Mouse (Mus musculus): ENCODE data around the gene Thada. TPM values are rescaled to one million over a fixed set of nuclear protein-coding genes. Genes with fewer than 3 reads are reported as not detected.

Gene Thada
- polyA plus RNA-seq, 1 experiment from 2014 or later: 9.2 TPM

- Histone ChIP-seq H3K36me3 (peaks cover 13% of the 10 kb centered on the region), H3K9me3 (no peaks in the 10 kb centered on the region), H3K27me3 (ENCODE audit: insufficient read depth, poor library complexity, severe bottlenecking) (no peaks in the 10 kb centered on the region), H3K27ac (peak overlapping the region; percentile 94), H3K4me1 (peaks cover 64% of the 10 kb centered on the region), H3K4me3 (peak overlapping the region; percentile 88)
- DNase-seq (ENCODE audit: low spot score): peak; percentile 76
- 6% methylated on average over 7 of the region's 7 CpGs for WGBS
Measured at GRCm38 (mm10) chr17:84185011-84185411, 281.0 kb downstream of the Thada start.

- Histone ChIP-seq H3K36me3 (peaks cover 13% of the 10 kb centered on the region), H3K27ac (peak overlapping the region; percentile 73), H3K4me3 (peak overlapping the region; percentile 38), H3K4me1 (peaks cover 54% of the 10 kb centered on the region), H3K27me3 (ENCODE audit: insufficient read depth, poor library complexity, severe bottlenecking) (no peaks in the 10 kb centered on the region), H3K9me3 (no peaks in the 10 kb centered on the region)
- peak; percentile 95 for DNase-seq (ENCODE audit: low spot score)
- WGBS: 2% methylated on average over 12 of the region's 12 CpGs
Measured at GRCm38 (mm10) chr17:84183291-84183781, 282.7 kb downstream of the Thada start.

- peaks cover 13% of the 10 kb centered on the region for H3K36me3 ChIP-seq
- peaks cover 56% of the 10 kb centered on the region for H3K4me1 ChIP-seq
- H3K27ac ChIP-seq: peak overlapping the region; percentile 73
- H3K9me3 ChIP-seq: no peaks in the 10 kb centered on the region
- 29% methylated on average over 16 of the region's 16 CpGs for WGBS
- peak overlapping the region; percentile 38; the same call in 1 of the 2 replicates for H3K4me3 ChIP-seq
- DNase-seq (ENCODE audit: low spot score): no peak
- H3K27me3 ChIP-seq (ENCODE audit: insufficient read depth, poor library complexity, severe bottlenecking): no peaks in the 10 kb centered on the region
Measured at GRCm38 (mm10) chr17:84182311-84183271, 283.4 kb downstream of the Thada start.

GRCm38 (mm10) chr17:84181502-84182310, 284.3 kb downstream of the Thada start:
- H3K27ac ChIP-seq: peak overlapping the region; percentile 73
- peak overlapping the region; percentile 19; the same call in 1 of the 2 replicates for H3K4me3 ChIP-seq

GRCm38 (mm10) chr17:84180715-84181501, 285.1 kb downstream of the Thada start:
- peak; percentile 88 for DNase-seq (ENCODE audit: low spot score)
- WGBS: 29% methylated on average over 11 of the region's 11 CpGs
- no peaks in the 10 kb centered on the region for H3K27me3 ChIP-seq (ENCODE audit: insufficient read depth, poor library complexity, severe bottlenecking)
- no peaks in the 10 kb centered on the region for H3K9me3 ChIP-seq
- H3K4me3 ChIP-seq: peak overlapping the region; percentile 19; the same call in 1 of the 2 replicates
- H3K27ac ChIP-seq: peak overlapping the region; percentile 73
- H3K36me3 ChIP-seq: peaks cover 4% of the 10 kb centered on the region
- peaks cover 54% of the 10 kb centered on the region for H3K4me1 ChIP-seq

More at GRCm38 (mm10) chr17:84181502-84182310, 284.3 kb downstream of the Thada start:
- H3K4me1 ChIP-seq: peaks cover 56% of the 10 kb centered on the region
- H3K9me3 ChIP-seq: no peaks in the 10 kb centered on the region
- DNase-seq (ENCODE audit: low spot score): peak; percentile 74
- no peaks in the 10 kb centered on the region for H3K27me3 ChIP-seq (ENCODE audit: insufficient read depth, poor library complexity, severe bottlenecking)
- H3K36me3 ChIP-seq: peaks cover 12% of the 10 kb centered on the region
- WGBS: 48% methylated on average over 18 of the region's 18 CpGs

- H3K4me1 ChIP-seq: peaks cover 50% of the 10 kb centered on the region
- no peak overlapping the region for H3K4me3 ChIP-seq
- H3K27me3 ChIP-seq (ENCODE audit: insufficient read depth, poor library complexity, severe bottlenecking): no peaks in the 10 kb centered on the region
- no peak for DNase-seq (ENCODE audit: low spot score)
- H3K27ac ChIP-seq: peak overlapping the region; percentile 73; the same call in 1 of the 2 replicates
- H3K9me3 ChIP-seq: peaks cover 6% of the 10 kb centered on the region; the same call in 1 of the 2 replicates
- peaks cover 7% of the 10 kb centered on the region; the same call in 1 of the 2 replicates for H3K36me3 ChIP-seq
- 90% methylated on average over 4 of the region's 4 CpGs for WGBS
Measured at GRCm38 (mm10) chr17:84179973-84180365, 286.0 kb downstream of the Thada start.

GRCm38 (mm10) chr17:84179026-84179972, 286.7 kb downstream of the Thada start:
- H3K4me3 ChIP-seq: no peak overlapping the region
- 87% methylated on average over 17 of the region's 17 CpGs for WGBS
- H3K27ac ChIP-seq: peak overlapping the region; percentile 73; the same call in 1 of the 2 replicates
- peaks cover 50% of the 10 kb centered on the region for H3K4me1 ChIP-seq
- peaks cover 6% of the 10 kb centered on the region; the same call in 1 of the 2 replicates for H3K9me3 ChIP-seq
- no peaks in the 10 kb centered on the region for H3K27me3 ChIP-seq (ENCODE audit: insufficient read depth, poor library complexity, severe bottlenecking)
- H3K36me3 ChIP-seq: peaks cover 7% of the 10 kb centered on the region; the same call in 1 of the 2 replicates
- DNase-seq (ENCODE audit: low spot score): no peak

- Histone ChIP-seq H3K4me3 (no peak overlapping the region), H3K9me3 (peaks cover 6% of the 10 kb centered on the region; the same call in 1 of the 2 replicates), H3K27ac (peak overlapping the region; percentile 67), H3K27me3 (ENCODE audit: insufficient read depth, poor library complexity, severe bottlenecking) (no peaks in the 10 kb centered on the region), H3K4me1 (peaks cover 39% of the 10 kb centered on the region), H3K36me3 (peaks cover 7% of the 10 kb centered on the region; the same call in 1 of the 2 replicates)
- no peak for DNase-seq (ENCODE audit: low spot score)
- 37% methylated on average over 8 of the region's 8 CpGs for WGBS
Measured at GRCm38 (mm10) chr17:84177481-84177880, 288.5 kb downstream of the Thada start.

- H3K36me3 ChIP-seq: peaks cover 7% of the 10 kb centered on the region; the same call in 1 of the 2 replicates
- no peaks in the 10 kb centered on the region for H3K27me3 ChIP-seq (ENCODE audit: insufficient read depth, poor library complexity, severe bottlenecking)
- peaks cover 6% of the 10 kb centered on the region; the same call in 1 of the 2 replicates for H3K9me3 ChIP-seq
- H3K4me3 ChIP-seq: no peak overlapping the region
- WGBS: 82% methylated on average over 7 of the region's 7 CpGs
- DNase-seq (ENCODE audit: low spot score): no peak
- H3K4me1 ChIP-seq: peaks cover 28% of the 10 kb centered on the region
- no peak overlapping the region for H3K27ac ChIP-seq
Measured at GRCm38 (mm10) chr17:84176446-84176845, 289.6 kb downstream of the Thada start.

GRCm38 (mm10) chr17:84175196-84175595, 290.8 kb downstream of the Thada start:
- Histone ChIP-seq H3K27ac (no peak overlapping the region), H3K4me3 (no peak overlapping the region), H3K27me3 (ENCODE audit: insufficient read depth, poor library complexity, severe bottlenecking) (no peaks in the 10 kb centered on the region), H3K9me3 (peaks cover 6% of the 10 kb centered on the region; the same call in 1 of the 2 replicates), H3K4me1 (peaks cover 16% of the 10 kb centered on the region; the same call in 1 of the 2 replicates), H3K36me3 (peaks cover 7% of the 10 kb centered on the region; the same call in 1 of the 2 replicates)
- whole genome bisulfite sequencing: 98% methylated on average over 17 of the region's 17 CpGs
- no peak for DNase-seq (ENCODE audit: low spot score)

GRCm38 (mm10) chr17:84167377-84167776, 298.6 kb downstream of the Thada start:
- WGBS: 85% methylated on average over 4 of the region's 4 CpGs
- H3K27ac ChIP-seq: 0 out of 2 replicates have a peak overlapping the region, but pooled peaks have one; percentile 59
- peaks cover 7% of the 10 kb centered on the region; the same call in 1 of the 2 replicates for H3K4me1 ChIP-seq
- H3K36me3 ChIP-seq: no peaks in the 10 kb centered on the region
- no peak for DNase-seq (ENCODE audit: low spot score)
- H3K9me3 ChIP-seq: no peaks in the 10 kb centered on the region
- no peak overlapping the region for H3K4me3 ChIP-seq
- H3K27me3 ChIP-seq (ENCODE audit: insufficient read depth, poor library complexity, severe bottlenecking): no peaks in the 10 kb centered on the region
